Mouse (Mus musculus): ENCODE results near the gene P2rx5.

DNA sequence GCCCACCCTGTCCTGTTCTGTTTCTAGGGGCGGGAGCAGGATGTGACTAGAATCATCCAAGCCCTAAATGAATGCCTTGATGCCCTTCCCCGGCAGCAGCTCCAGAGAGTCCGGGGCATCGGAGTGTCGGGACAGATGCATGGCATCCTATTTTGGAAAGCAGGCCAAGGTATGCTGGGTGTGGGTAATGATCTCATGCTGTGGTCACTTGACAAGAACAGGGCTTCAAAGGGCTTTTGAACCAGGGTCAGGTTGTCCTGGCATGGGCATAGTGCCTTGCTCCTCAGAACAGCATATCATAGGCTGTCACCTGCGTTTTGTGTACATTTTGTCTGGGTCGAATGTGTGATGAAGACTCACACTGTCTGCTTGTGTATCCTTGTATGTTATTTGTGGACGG, 43.7 kb downstream of the P2rx5 start:
- TF ChIP-seq POLR2A (IDR thresholded peaks at IDR 0.05; ENCODE audit: control insufficient read depth, low read depth, low read length), result no peak
- TF ChIP-seq CTCF (IDR thresholded peaks at IDR 0.05; ENCODE audit: control insufficient read depth, insufficient read depth, insufficient replicate concordance, low read depth, low read length), result no peak
